Mouse (Mus musculus) MEL (cell line): ENCODE results near the gene Fam53b. TPM values are rescaled to one million over a fixed set of nuclear protein-coding genes. Genes with fewer than 3 reads are reported as not detected.

Source experiments
- DNase-seq: peaks from one replicate; pipeline ENCODE4 v3.0.0; 2011; ENCODE audit warnings: low read depth, low spot score
- H3K27ac ChIP-seq: 2 replicates; pipeline ENCODE4 v1.5.1; 2012; ENCODE audit warnings: low read depth, mild to moderate bottlenecking, control low read depth, low read length, moderate library complexity; ENCODE audit not compliant: control insufficient read depth
- H3K27me3 ChIP-seq, 2 experiments: fragments of 150-350 bp in 1 of 2; sonication (generic) in 1 of 2; 2 replicates each; pipeline ENCODE4 v1.6.1; 2012; ENCODE audit warnings: low read length in 2 of 2, mild to moderate bottlenecking in 2 of 2, improper control_type of control experiment in 1 of 2, moderate library complexity in 1 of 2; ENCODE audit not compliant: insufficient read depth in 2 of 2, control insufficient read depth in 1 of 2
- H3K36me3 ChIP-seq, 2 experiments: 2 replicates each; pipeline ENCODE4 v1.6.1; 2012 to 2014; ENCODE audit warnings: low read length in 2 of 2, improper control_type of control experiment in 1 of 2, inconsistent platforms in 1 of 2, mild to moderate bottlenecking in 1 of 2; ENCODE audit not compliant: insufficient read depth in 2 of 2, control insufficient read depth in 1 of 2
- H3K4me1 ChIP-seq, 2 experiments: fragments of 150-350 bp in 1 of 2; sonication (generic) in 1 of 2; 2 replicates each; pipeline ENCODE4 v1.6.1; 2012; ENCODE audit warnings: low read length in 2 of 2, improper control_type of control experiment in 1 of 2, mild to moderate bottlenecking in 1 of 2; ENCODE audit not compliant: insufficient read depth in 2 of 2, control insufficient read depth in 1 of 2
- H3K4me3 ChIP-seq, 2 experiments: fragments of 150-350 bp in 1 of 2; sonication (generic) in 1 of 2; 2 replicates each; pipeline ENCODE4 v1.5.1; 2012; ENCODE audit warnings: low read depth in 2 of 2, low read length in 2 of 2, mild to moderate bottlenecking in 2 of 2, moderate library complexity in 2 of 2, control low read depth in 1 of 2, improper control_type of control experiment in 1 of 2; ENCODE audit not compliant: control insufficient read depth in 1 of 2, insufficient read depth in 1 of 2
- H3K79me2 ChIP-seq: 2 replicates; pipeline ENCODE4 v1.6.1; 2012; ENCODE audit warnings: mild to moderate bottlenecking, low read length, moderate library complexity; ENCODE audit not compliant: control insufficient read depth, poor library complexity, insufficient read depth
- H3K9ac ChIP-seq: 2 replicates; pipeline ENCODE4 v1.6.1; 2012; ENCODE audit warnings: low read depth, mild to moderate bottlenecking, control low read depth, low read length, moderate library complexity; ENCODE audit not compliant: control insufficient read depth, poor library complexity, severe bottlenecking
- H3K9me3 ChIP-seq: fragments of 150-350 bp; sonication (generic); replicated peaks from 2 replicates; pipeline ENCODE4 v1.6.1; 2012; ENCODE audit warnings: mild to moderate bottlenecking, low read length, improper control_type of control experiment, moderate library complexity; ENCODE audit not compliant: insufficient read depth
- BHLHE40 ChIP-seq: IDR thresholded peaks from 2 replicates; pipeline ENCODE4 v1.6.1; 2012; ENCODE audit warnings: low read depth, mild to moderate bottlenecking, inconsistent platforms, low read length, improper control_type of control experiment, borderline replicate concordance
- CHD1 ChIP-seq: IDR thresholded peaks from 2 replicates; pipeline ENCODE4 v1.6.1; 2012; ENCODE audit warnings: low read depth, mild to moderate bottlenecking, inconsistent platforms, low read length, improper control_type of control experiment
- CTCF ChIP-seq, 3 experiments: IDR thresholded peaks in 2 of 3; conservative IDR thresholded peaks in 1 of 3; 2 replicates each; pipeline ENCODE4 v1.5.1; 2011 to 2012; ENCODE audit warnings: low read length in 3 of 3, low read depth in 2 of 3, mild to moderate bottlenecking in 2 of 3, improper control_type of control experiment in 1 of 3, inconsistent platforms in 1 of 3, mixed read lengths in 1 of 3, moderate library complexity in 1 of 3; ENCODE audit not compliant: control insufficient read depth in 1 of 3, insufficient read depth in 1 of 3, poor library complexity in 1 of 3, severe bottlenecking in 1 of 3
- ETS1 ChIP-seq: IDR thresholded peaks from 2 replicates; pipeline ENCODE4 v1.6.1; 2012; ENCODE audit warnings: low read depth, mild to moderate bottlenecking, inconsistent platforms, low read length, improper control_type of control experiment, moderate library complexity
- GABPA ChIP-seq: IDR thresholded peaks from 2 replicates; pipeline ENCODE4 v1.6.1; 2012; ENCODE audit warnings: low read depth, mild to moderate bottlenecking, inconsistent platforms, low read length, improper control_type of control experiment, moderate library complexity
- GATA1 ChIP-seq: IDR thresholded peaks from 2 replicates; pipeline ENCODE4 v1.6.1; 2011; ENCODE audit warnings: low read depth, low read length, improper control_type of control experiment
- HCFC1 ChIP-seq: IDR thresholded peaks from 2 replicates; pipeline ENCODE4 v1.6.1; 2012; ENCODE audit warnings: low read depth, mild to moderate bottlenecking, inconsistent platforms, low read length, improper control_type of control experiment, moderate library complexity
- JUND ChIP-seq: IDR thresholded peaks from 2 replicates; pipeline ENCODE4 v1.6.1; 2011; ENCODE audit warnings: low read depth, mild to moderate bottlenecking, improper control_type of control experiment, low read length
- MAFK ChIP-seq: IDR thresholded peaks from 2 replicates; pipeline ENCODE4 v1.6.1; 2011; ENCODE audit warnings: low read depth, mild to moderate bottlenecking, low read length, improper control_type of control experiment, borderline replicate concordance
- MAX ChIP-seq: IDR thresholded peaks from 2 replicates; pipeline ENCODE4 v1.6.1; 2011; ENCODE audit warnings: low read length, improper control_type of control experiment
- MAZ ChIP-seq: IDR thresholded peaks from 2 replicates; pipeline ENCODE4 v1.6.1; 2012; ENCODE audit warnings: low read depth, mild to moderate bottlenecking, inconsistent platforms, low read length, improper control_type of control experiment
- MEF2A ChIP-seq: IDR thresholded peaks from 2 replicates; pipeline ENCODE4 v1.6.1; 2014; ENCODE audit warnings: low read depth, mild to moderate bottlenecking, inconsistent platforms, low read length, improper control_type of control experiment; ENCODE audit not compliant: poor library complexity, insufficient replicate concordance, severe bottlenecking; ENCODE audit errors: extremely low read depth
- MXI1 ChIP-seq: IDR thresholded peaks from 2 replicates; pipeline ENCODE4 v1.6.1; 2011; ENCODE audit warnings: mild to moderate bottlenecking, low read depth, low read length, improper control_type of control experiment
- MYB ChIP-seq: IDR thresholded peaks from 2 replicates; pipeline ENCODE4 v1.6.1; 2011; ENCODE audit warnings: mild to moderate bottlenecking, low read depth, low read length, improper control_type of control experiment
- MYC ChIP-seq: IDR thresholded peaks from 2 replicates; pipeline ENCODE4 v1.6.1; 2011; ENCODE audit warnings: low read depth, mild to moderate bottlenecking, low read length, improper control_type of control experiment, moderate library complexity
- NRF1 ChIP-seq: IDR thresholded peaks from 2 replicates; pipeline ENCODE4 v1.6.1; 2014; ENCODE audit warnings: low read depth, mild to moderate bottlenecking, inconsistent platforms, low read length, improper control_type of control experiment, moderate library complexity; ENCODE audit not compliant: poor library complexity, insufficient read depth, severe bottlenecking
- POLR2A ChIP-seq, 2 experiments: IDR thresholded peaks; 2 replicates each; pipeline ENCODE4 v1.6.1; 2011 to 2012; ENCODE audit warnings: low read length in 2 of 2, mild to moderate bottlenecking in 2 of 2, control low read depth in 1 of 2, improper control_type of control experiment in 1 of 2, low read depth in 1 of 2, moderate library complexity in 1 of 2; ENCODE audit not compliant: control insufficient read depth in 1 of 2, insufficient read depth in 1 of 2, poor library complexity in 1 of 2
- RAD21 ChIP-seq: IDR thresholded peaks from 2 replicates; pipeline ENCODE4 v1.6.1; 2011; ENCODE audit warnings: mild to moderate bottlenecking, low read depth, low read length, improper control_type of control experiment
- RCOR1 ChIP-seq: IDR thresholded peaks from 2 replicates; pipeline ENCODE4 v1.6.1; 2012; ENCODE audit warnings: low read depth, mild to moderate bottlenecking, inconsistent platforms, low read length, improper control_type of control experiment
- SIN3A ChIP-seq: IDR thresholded peaks from 2 replicates; pipeline ENCODE4 v1.6.1; 2012; ENCODE audit warnings: low read length, improper control_type of control experiment, inconsistent platforms
- SMC3 ChIP-seq: IDR thresholded peaks from 2 replicates; pipeline ENCODE4 v1.6.1; 2011; ENCODE audit warnings: low read depth, low read length, improper control_type of control experiment
- TAL1 ChIP-seq: IDR thresholded peaks from 2 replicates; pipeline ENCODE4 v1.6.1; 2012; ENCODE audit warnings: mild to moderate bottlenecking, inconsistent platforms, low read length, moderate library complexity, mixed read lengths
- TBP ChIP-seq: IDR thresholded peaks from 2 replicates; pipeline ENCODE4 v1.8.0; 2011; ENCODE audit warnings: low read depth, low read length, improper control_type of control experiment
- TCF12 ChIP-seq: IDR thresholded peaks from 2 replicates; pipeline ENCODE4 v1.6.1; 2014; ENCODE audit warnings: low read depth, mild to moderate bottlenecking, inconsistent platforms, low read length, improper control_type of control experiment, moderate library complexity
- UBTF ChIP-seq: IDR thresholded peaks from 2 replicates; pipeline ENCODE4 v1.6.1; 2012; ENCODE audit warnings: low read depth, mild to moderate bottlenecking, inconsistent platforms, low read length, improper control_type of control experiment, moderate library complexity, borderline replicate concordance; ENCODE audit not compliant: insufficient read depth
- USF1 ChIP-seq: IDR thresholded peaks from 2 replicates; pipeline ENCODE4 v1.6.1; 2014; ENCODE audit warnings: low read depth, mild to moderate bottlenecking, inconsistent platforms, low read length, improper control_type of control experiment, moderate library complexity
- USF2 ChIP-seq, 2 experiments: IDR thresholded peaks; 2 replicates each; pipeline ENCODE4 v1.6.1; 2011 to 2012; ENCODE audit warnings: improper control_type of control experiment in 2 of 2, low read length in 2 of 2, borderline replicate concordance in 1 of 2, inconsistent platforms in 1 of 2, low read depth in 1 of 2, mild to moderate bottlenecking in 1 of 2; ENCODE audit not compliant: insufficient read depth in 1 of 2
- ZC3H11A ChIP-seq: IDR thresholded peaks from 2 replicates; pipeline ENCODE4 v1.6.1; 2012; ENCODE audit warnings: low read depth, mild to moderate bottlenecking, inconsistent platforms, low read length, improper control_type of control experiment
- ZKSCAN1 ChIP-seq: IDR thresholded peaks from 2 replicates; pipeline ENCODE4 v1.6.1; 2012; ENCODE audit warnings: low read depth, mild to moderate bottlenecking, inconsistent platforms, low read length, improper control_type of control experiment, moderate library complexity
- ZMIZ1 ChIP-seq: IDR thresholded peaks from 2 replicates; pipeline ENCODE4 v1.6.1; 2012; ENCODE audit warnings: low read depth, mild to moderate bottlenecking, inconsistent platforms, low read length, improper control_type of control experiment, moderate library complexity
- ZNF384 ChIP-seq: IDR thresholded peaks from 2 replicates; pipeline ENCODE4 v1.6.1; 2012; ENCODE audit warnings: low read depth, mild to moderate bottlenecking, inconsistent platforms, low read length, improper control_type of control experiment
- polyA plus RNA-seq, 2 experiments: library from polyadenylated mRNA; stranded (reverse) in 1 of 2; unstranded in 1 of 2; fragments of >175 nt in 1 of 2; fragments of >200 nt in 1 of 2; gene quantifications; 2 replicates each; pipeline versions ENCODE4 v1.2.1 to v1.2.4; 2012; ENCODE audit warnings: low replicate concordance in 2 of 2, low read depth in 1 of 2; ENCODE audit not compliant: insufficient read length in 2 of 2, insufficient read depth in 1 of 2, missing spikeins in 1 of 2
- total RNA-seq: library from RNA; depleted of rRNA; stranded (reverse); fragments of 300-350 nt; gene quantifications from 2 replicates; pipeline ENCODE4 v1.2.3, GENCODE M21; 2012

The Fam53b gene
- total and polyA plus RNA-seq, 3 experiments = 7.9 to 15.4 TPM; not detected in 1

DNA sequence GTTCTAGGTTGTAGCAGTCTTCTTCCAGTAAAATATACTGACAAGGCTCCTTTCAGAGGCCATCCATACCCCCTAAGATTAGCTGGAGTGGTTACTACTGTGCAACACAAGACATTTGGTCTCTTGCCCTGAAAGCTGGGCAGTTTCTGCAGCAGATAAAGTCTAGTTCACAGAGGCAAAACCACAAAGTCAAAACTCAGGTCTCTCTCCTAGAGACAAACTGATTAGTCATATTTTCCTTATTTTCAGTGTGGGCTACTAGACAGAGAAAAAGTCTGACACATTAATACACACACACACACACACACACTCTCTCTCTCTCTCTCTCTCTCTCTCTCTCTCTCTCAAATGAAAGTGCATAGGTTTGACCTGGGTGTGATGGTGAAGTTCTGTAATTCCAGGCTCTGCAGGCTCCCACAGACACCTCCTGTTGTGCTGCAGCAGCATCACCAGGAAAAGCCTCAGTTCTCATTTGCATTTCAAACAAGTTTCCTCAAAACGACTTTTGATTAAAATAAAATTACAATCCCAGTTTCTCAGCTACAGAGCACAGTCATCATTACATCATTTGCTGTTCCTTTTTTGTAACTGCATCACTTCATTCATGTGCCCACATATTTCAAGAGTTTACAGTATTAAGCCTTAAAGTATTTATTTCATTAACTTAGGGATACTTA, 10.8 kb upstream of the Fam53b start (continued):
- no peak for TF ChIP-seq MAX
- no peak for TF ChIP-seq SMC3
- TF ChIP-seq TAL1 = peak; percentile 63
- no peak for TF ChIP-seq TBP
- TF ChIP-seq USF1 = no peak
- TF ChIP-seq TCF12 = peak; percentile 51; the same call in 1 of the 2 replicates
- TF ChIP-seq MYB = no peak
- no peak for TF ChIP-seq MAZ
- no peak for TF ChIP-seq GABPA
- TF ChIP-seq ETS1 = peak; percentile 73
- peak; percentile 74 for TF ChIP-seq GATA1
- peak; percentile 70 for TF ChIP-seq RCOR1
- TF ChIP-seq SIN3A = peak; percentile 49
- TF ChIP-seq UBTF = no peak
- TF ChIP-seq HCFC1 = no peak
- TF ChIP-seq ZNF384 = no peak
- TF ChIP-seq MEF2A = no peak
- TF ChIP-seq BHLHE40 = no peak
- peak; percentile 89 for TF ChIP-seq JUND
- no peak for TF ChIP-seq CHD1
- no peak for TF ChIP-seq MAFK
- TF ChIP-seq ZC3H11A = no peak
- TF ChIP-seq, all 39 proteins: peak for 8

DNA sequence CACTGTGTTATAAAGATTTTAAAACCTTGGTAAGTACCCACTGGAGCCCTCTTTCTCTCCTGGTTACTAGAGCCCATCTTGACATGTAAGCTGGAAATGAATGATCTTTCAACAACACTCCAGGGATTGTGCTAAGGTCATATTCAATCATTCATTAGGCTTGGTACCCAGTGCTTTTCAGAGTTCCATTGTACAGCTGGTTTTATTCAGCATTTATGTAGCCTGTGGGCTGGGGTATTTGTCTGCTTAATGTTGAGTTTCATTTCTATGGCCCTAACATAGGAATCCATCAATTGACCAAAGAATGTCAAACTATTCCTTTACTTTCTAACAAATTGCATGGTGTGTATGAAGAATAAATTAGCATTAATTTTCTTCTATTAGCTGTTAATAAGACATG, 10.1 kb upstream of the Fam53b start:
- TF ChIP-seq TCF12 = no peak
- no peak for TF ChIP-seq MXI1
- no peak for TF ChIP-seq ZMIZ1
- no peak for TF ChIP-seq RAD21
- TF ChIP-seq MYC = no peak
- no peak for TF ChIP-seq USF2 (IDR thresholded peaks at IDR 0.05; ENCODE audit: borderline replicate concordance in 1 of 2, insufficient read depth in 1 of 2, low read depth in 1 of 2, low read length in 2 of 2)
- TF ChIP-seq GABPA = no peak
- no peak for TF ChIP-seq MYB
- TF ChIP-seq ZKSCAN1 = no peak
- no peak for TF ChIP-seq POLR2A (IDR thresholded peaks at IDR 0.05; ENCODE audit: control insufficient read depth in 1 of 2, insufficient read depth in 1 of 2, low read depth in 1 of 2, low read length in 2 of 2, poor library complexity in 1 of 2)
- TF ChIP-seq CTCF (IDR thresholded peaks at IDR 0.05 in 2 of 3, conservative IDR thresholded peaks at IDR 0.05 in 1 of 3; ENCODE audit: control insufficient read depth in 1 of 3, insufficient read depth in 1 of 3, low read depth in 2 of 3, low read length in 3 of 3, poor library complexity in 1 of 3, severe bottlenecking in 1 of 3) = no peak
- TF ChIP-seq NRF1 = no peak
- TF ChIP-seq TAL1 = no peak
- TF ChIP-seq ETS1 = no peak
- no peak for TF ChIP-seq MAFK
- no peak for TF ChIP-seq ZC3H11A
- TF ChIP-seq TBP = no peak
- TF ChIP-seq SIN3A = no peak
- H3K27ac ChIP-seq = peak overlapping the region; percentile 31; the same call in 1 of the 2 replicates
- no peaks in the 10 kb centered on the region for H3K9me3 ChIP-seq
- H3K36me3 ChIP-seq = peaks cover 9 to 22% of the 10 kb centered on the region in 2 experiments
- no peaks in the 10 kb centered on the region for H3K27me3 ChIP-seq
- H3K9ac ChIP-seq = no peak overlapping the region
- no peaks in the 10 kb centered on the region for H3K79me2 ChIP-seq
- peaks cover 11 to 16% of the 10 kb centered on the region in 2 experiments for H3K4me1 ChIP-seq
- no peak overlapping the region for H3K4me3 ChIP-seq
- no peak for DNase-seq
